Mouse (Mus musculus) v-Abl transformed pro-B cells (cell line): ENCODE results near the gene Dok5.

ENCODE experiments used
- in situ Hi-C, 2 experiments: fragments of 400-800 bp; cut with MboI; formaldehyde crosslinking; loops; one replicate each; pipeline ENCODE4 v1.15.1; 2025; ENCODE audit not compliant: unreplicated experiment in 2 of 2

The Dok5 gene

GRCm38 (mm10) chr2:170912589-170913223 is 181.1 kb downstream of the Dok5 start:
- in situ Hi-C loops: no loop called here

- in situ Hi-C loops: no loop called here
These were observed 182.3 kb downstream of the Dok5 start for GRCm38 (mm10) chr2:170913863-170914262.

- in situ Hi-C loops: no loop called here
These were observed 184.0 kb downstream of the Dok5 start for GRCm38 (mm10) chr2:170915646-170916045.

GRCm38 (mm10) chr2:170922260-170922659 is 190.7 kb downstream of the Dok5 start:
- in situ Hi-C loops: no loop called here

- in situ Hi-C loops: no loop called here
These were observed 192.5 kb downstream of the Dok5 start for GRCm38 (mm10) chr2:170924131-170924530.

- in situ Hi-C loops: no loop called here
These were observed 194.6 kb downstream of the Dok5 start for GRCm38 (mm10) chr2:170926237-170926636.
